Mouse (Mus musculus) heart, embryonic 14.5 days (tissue): Measurements from ENCODE around the gene Aspn. TPM values are rescaled to one million over a fixed set of nuclear protein-coding genes. Genes with fewer than 3 reads are reported as not detected.

Source experiments
- polyA plus RNA-seq: library from polyadenylated mRNA; unstranded; fragments of >200 nt; fragmentation: Nextera tagmentation; extraction: Ambion mirVana; gene quantifications from 2 replicates; pipeline ENCODE4 v1.2.1, GENCODE M21; 2014

Aspn gene
- polyA plus RNA-seq, 1 experiment from 2014 or later: 17.9 TPM

Other genes starting within 250 kb of the Aspn start
- 0.09 TPM in 2 replicates for gene Fgd3, start 224.1 kb upstream of the Aspn start, polyA plus RNA-seq
- gene Bicd2, start 202.9 kb upstream of the Aspn start, polyA plus RNA-seq: 47.3 and 48.3 TPM in 2 replicates
- gene Ippk, start 123.2 kb upstream of the Aspn start, polyA plus RNA-seq: 10.8 and 11.2 TPM in 2 replicates
- gene Tes3-ps, start 51.1 kb upstream of the Aspn start, polyA plus RNA-seq: 0.54 and 0.73 TPM in 2 replicates
- 3.7 and 5.6 TPM in 2 replicates for gene Ecm2, start 39.6 kb upstream of the Aspn start, polyA plus RNA-seq
- gene Omd, start 38.0 kb downstream of the Aspn start, polyA plus RNA-seq: 0.19 and 0.45 TPM in 2 replicates
- gene Ogn, start 63.6 kb downstream of the Aspn start, polyA plus RNA-seq: 30.3 and 39.4 TPM in 2 replicates
- gene Cenpp, start 108.3 kb downstream of the Aspn start, polyA plus RNA-seq: 27.5 and 27.7 TPM in 2 replicates
- 9.7 and 14.3 TPM in 2 replicates for gene Nol8, start 108.6 kb downstream of the Aspn start, polyA plus RNA-seq
- gene Iars, start 137.7 kb downstream of the Aspn start, polyA plus RNA-seq: 52.0 and 59.3 TPM in 2 replicates